Mouse (Mus musculus) liver, embryonic 14.5 days (tissue): Measurements from ENCODE around the gene Dmwd.

Experiments used
- CTCF ChIP-seq: IDR thresholded peaks from 2 replicates; pipeline ENCODE4 v1.5.1; 2016; ENCODE audit warnings: antibody characterized with exemption, low read depth, control low read depth
- EP300 ChIP-seq: IDR thresholded peaks from 2 replicates; pipeline ENCODE4 v1.6.1; 2016; ENCODE audit warnings: antibody characterized with exemption, low read depth

GRCm38 (mm10) chr7:19095751-19096110, 19.7 kb downstream of the Dmwd start:
- TF ChIP-seq EP300 (no peak), CTCF (no peak)
